Mouse (Mus musculus) frontal cortex, adult 2 months (tissue): Measurements from ENCODE around the gene Rnf212b. TPM values are rescaled to one million over a fixed set of nuclear protein-coding genes. Genes with fewer than 3 reads are reported as not detected.
"Not testable (repeated sequence)": the region's sequence is repeated elsewhere in the genome, so short reads cannot be mapped to it uniquely, and the experiment has no call there.

ENCODE experiments used
- DNase-seq, 2 experiments: peaks; one replicate each; pipeline ENCODE4 v3.0.0; 2022; ENCODE audit warnings: low spot score in 1 of 2; ENCODE audit errors: extremely low spot score in 1 of 2
- polyA plus RNA-seq: library from polyadenylated mRNA; depleted of rRNA; stranded (reverse); fragments of >200 nt; gene quantifications from 2 replicates; pipeline ENCODE4 v1.2.3, GENCODE M21; 2012; rRNA removed

The Rnf212b gene
- polyA plus RNA-seq, result 0.13 TPM in 1 of 2 replicates, not detected in the other

GRCm38 (mm10) chr14:54813991-54814390, at the start of gene Rnf212b:
Rnf212b (plus strand) TSS chr14:54814141.
- DNase-seq, result no peak

GRCm38 (mm10) chr14:54766937-54767336, 47.0 kb upstream of the Rnf212b start:
- DNase-seq, result not testable (repeated sequence)

- DNase-seq, result no peak
Measured at GRCm38 (mm10) chr14:54768314-54769067, 45.5 kb upstream of the Rnf212b start.

- no peak for DNase-seq
Measured at GRCm38 (mm10) chr14:54769068-54769425, 44.9 kb upstream of the Rnf212b start.

- DNase-seq, result no peak
Measured at GRCm38 (mm10) chr14:54770373-54770772, 43.6 kb upstream of the Rnf212b start.

GRCm38 (mm10) chr14:54772333-54772856, 41.5 kb upstream of the Rnf212b start:
- peak; percentile 72 to 84 for DNase-seq

- DNase-seq, result no peak
Measured at GRCm38 (mm10) chr14:54775534-54776041, 38.4 kb upstream of the Rnf212b start.

GRCm38 (mm10) chr14:54776768-54777167, 37.2 kb upstream of the Rnf212b start:
- no peak for DNase-seq

- no peak for DNase-seq
Measured at GRCm38 (mm10) chr14:54777893-54778292, 36.0 kb upstream of the Rnf212b start.

- DNase-seq, result no peak
Measured at GRCm38 (mm10) chr14:54780084-54780483, 33.9 kb upstream of the Rnf212b start.

- DNase-seq, result peak in 1 of 2 experiments; percentile 68
Measured at GRCm38 (mm10) chr14:54780836-54781609, 32.9 kb upstream of the Rnf212b start.

GRCm38 (mm10) chr14:54781610-54782365, 32.2 kb upstream of the Rnf212b start, which contains the start of gene Slc7a8:
Slc7a8 (minus strand) TSS chr14:54781946.
- peak in 1 of 2 experiments; percentile 85 for DNase-seq

GRCm38 (mm10) chr14:54782971-54783370, 31.0 kb upstream of the Rnf212b start:
- DNase-seq, result no peak

GRCm38 (mm10) chr14:54785898-54786297, 28.0 kb upstream of the Rnf212b start:
- DNase-seq, result peak in 1 of 2 experiments; percentile 68

- DNase-seq, result no peak
Measured at GRCm38 (mm10) chr14:54786489-54786888, 27.5 kb upstream of the Rnf212b start.

- no peak for DNase-seq
Measured at GRCm38 (mm10) chr14:54787226-54787625, 26.7 kb upstream of the Rnf212b start.

- no peak for DNase-seq
Measured at GRCm38 (mm10) chr14:54788231-54788630, 25.7 kb upstream of the Rnf212b start.

- no peak for DNase-seq
Measured at GRCm38 (mm10) chr14:54792166-54792565, 21.8 kb upstream of the Rnf212b start.

GRCm38 (mm10) chr14:54793351-54793750, 20.6 kb upstream of the Rnf212b start:
- DNase-seq, result no peak
